Mouse (Mus musculus) intestine, embryonic 14.5 days (tissue): Measurements from ENCODE around the gene Anp32e. TPM values are rescaled to one million over a fixed set of nuclear protein-coding genes. Genes with fewer than 3 reads are reported as not detected.

Experiments used
- ATAC-seq: fragments of 200-750 bp; cut with Nextera tagmentation; replicated peaks from 2 replicates; pipeline ENCODE4 v1.8.0; 2017; ENCODE audit warnings: low read depth, moderate number of reproducible peaks, moderate TSS enrichment, moderate library complexity; ENCODE audit not compliant: low FRiP score, low TSS enrichment
- DNase-seq: peaks from one replicate; pipeline ENCODE4 v3.0.0-alpha.2; 2018; ENCODE audit warnings: low spot score
- H3K27ac ChIP-seq: fragments of 300-500 bp; sonication (generic); 2 replicates; pipeline ENCODE4 v1.5.1; 2014; ENCODE audit warnings: low read depth, mild to moderate bottlenecking, control low read depth
- H3K27me3 ChIP-seq: fragments of 300-500 bp; sonication (generic); replicated peaks from 2 replicates; pipeline ENCODE4 v1.6.1; 2014; ENCODE audit warnings: low read length, control low read depth; ENCODE audit not compliant: control insufficient read depth, insufficient read depth
- H3K36me3 ChIP-seq: fragments of 300-500 bp; sonication (generic); 2 replicates; pipeline ENCODE4 v1.6.1; 2014; ENCODE audit warnings: low read length, control low read depth; ENCODE audit not compliant: control insufficient read depth, insufficient read depth
- H3K4me1 ChIP-seq: fragments of 300-500 bp; sonication (generic); replicated peaks from 2 replicates; pipeline ENCODE4 v1.6.1; 2014; ENCODE audit warnings: low read length, control low read depth, mixed read lengths; ENCODE audit not compliant: control insufficient read depth, insufficient read depth
- H3K4me2 ChIP-seq: fragments of 300-500 bp; sonication (generic); 2 replicates; pipeline ENCODE4 v1.6.1; 2014; ENCODE audit warnings: low read length
- H3K4me3 ChIP-seq: fragments of 300-500 bp; sonication (generic); 2 replicates; pipeline ENCODE4 v1.5.1; 2014; ENCODE audit warnings: low read depth, low read length, control low read depth, mixed read lengths
- H3K9ac ChIP-seq: fragments of 300-500 bp; sonication (generic); 2 replicates; pipeline ENCODE4 v1.6.1; 2014; ENCODE audit warnings: mild to moderate bottlenecking, low read length
- H3K9me3 ChIP-seq: fragments of 300-500 bp; sonication (generic); 2 replicates; pipeline ENCODE4 v1.6.1; 2016; ENCODE audit warnings: low read length, control low read depth; ENCODE audit not compliant: control insufficient read depth
- WGBS: fragments of 180-500 bp; shearing (Covaris S2); extraction: QIAGEN DNeasy Blood & Tissue Kit; methylation state at CpG from one replicate; pipeline ENCODE4 v1.1.7; 2014; 5-methylcytosine and 5-hydroxymethylcytosine counted together
- polyA plus RNA-seq: library from polyadenylated mRNA; unstranded; fragments of >200 nt; fragmentation: Nextera tagmentation; extraction: Ambion mirVana; gene quantifications from 2 replicates; pipeline ENCODE4 v1.2.1, GENCODE M21; 2014

The Anp32e gene
- polyA plus RNA-seq, result 54.3 and 61.2 TPM in 2 replicates

DNA sequence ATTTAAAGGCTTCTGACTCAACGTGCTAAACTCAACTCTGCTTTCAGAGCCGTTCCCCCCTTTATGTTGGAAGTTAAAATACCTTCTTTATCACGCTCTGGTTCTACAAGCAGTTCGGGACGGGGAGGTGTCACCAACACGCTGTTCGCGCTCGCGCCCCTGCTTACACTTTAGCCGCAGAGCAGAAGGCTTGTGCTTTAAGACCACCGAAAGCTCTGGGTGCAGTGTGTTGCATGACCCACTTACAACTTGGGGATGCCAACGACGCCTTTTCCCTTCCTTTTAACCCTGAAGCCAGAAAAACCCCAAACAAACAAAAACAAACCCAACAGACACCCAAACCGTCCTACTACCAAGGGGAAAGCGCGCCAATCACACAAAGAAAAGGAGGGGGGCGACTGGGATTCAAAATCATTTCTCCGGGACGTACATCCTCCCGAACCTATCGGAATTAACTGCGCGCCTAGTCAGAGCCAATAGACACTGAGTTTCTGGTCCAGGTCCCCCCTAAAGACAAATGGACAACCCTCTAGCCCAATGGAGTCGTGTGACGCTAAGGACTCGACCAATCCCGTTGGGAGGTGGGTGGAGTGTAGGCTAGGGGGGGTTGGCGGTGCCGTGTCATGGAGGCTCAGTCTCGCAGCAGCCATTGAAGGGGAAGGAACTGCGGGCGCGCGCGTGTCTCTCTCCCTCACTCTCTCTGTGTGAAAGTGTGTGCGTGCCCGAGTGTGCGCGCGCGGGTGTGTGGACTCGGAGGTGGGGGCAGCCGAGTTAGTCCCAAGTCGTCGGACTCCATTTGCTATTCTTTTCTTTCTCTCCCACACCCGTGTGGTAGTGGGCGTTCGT is at the start of gene Anp32e:
Gene Anp32e (plus strand): TSS at position 589 of the 846 bp plus-strand sequence.
- peak; percentile 100 for ATAC-seq

DNA sequence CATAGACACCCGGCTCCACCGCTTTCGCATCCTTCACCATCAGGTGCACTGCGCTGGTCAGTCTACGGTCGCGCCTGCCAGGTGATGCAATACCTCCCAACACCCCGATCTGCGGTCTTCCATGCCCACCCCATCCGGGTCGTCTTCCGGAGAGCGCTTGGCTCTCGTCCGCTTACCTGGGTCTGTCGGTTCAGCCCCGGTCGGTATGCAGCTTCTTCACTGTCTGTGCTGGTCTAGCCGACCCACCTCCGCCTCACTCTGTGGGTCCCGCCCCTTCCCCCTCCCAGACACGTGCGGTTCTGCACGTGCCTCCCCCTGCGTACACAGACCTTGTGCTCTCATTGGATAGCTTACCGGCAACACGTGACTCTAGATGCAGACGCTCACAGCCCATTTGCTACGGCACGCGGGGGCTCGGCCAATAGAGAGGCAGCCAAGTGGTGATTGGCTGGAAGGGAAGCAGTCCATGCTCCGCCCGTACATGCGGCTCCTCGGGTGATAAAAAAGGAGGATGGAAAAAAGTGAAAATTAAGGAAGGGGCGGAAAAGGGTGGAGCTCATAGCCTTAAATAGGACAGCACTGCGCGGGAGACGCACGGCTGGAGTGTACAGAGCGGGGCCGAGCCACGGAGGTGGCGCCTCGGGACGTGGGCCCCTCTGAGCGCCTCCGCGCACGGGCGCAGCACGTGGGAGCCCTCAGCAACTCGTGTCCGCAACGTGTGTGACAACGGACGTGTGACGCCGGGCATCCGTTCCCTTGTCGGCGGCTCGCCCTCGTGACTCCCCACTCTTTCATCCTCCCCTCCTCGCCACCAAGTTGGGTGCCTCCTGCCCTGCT is 46.8 kb upstream of the Anp32e start, which contains the start of gene Ciart:
Gene Ciart (minus strand): TSS at position 273 of the 837 bp plus-strand sequence.
- Histone ChIP-seq H3K9ac (peak within 1 kb of the TSS; percentile 40), H3K4me3 (peak within 1 kb of the TSS; percentile 49), H3K27ac (peak within 1 kb of the TSS; percentile 38; the same call in 1 of the 2 replicates), H3K27me3 (no peaks in the 10 kb centered on the region), H3K9me3 (no peaks in the 10 kb centered on the region), H3K36me3 (no peaks in the 10 kb centered on the region), H3K4me1 (peaks cover 3% of the 10 kb centered on the region; the same call in 1 of the 2 replicates), H3K4me2 (peak within 1 kb of the TSS; percentile 99)
- under 1% methylated on average over 63 of the region's 66 CpGs for WGBS
- DNase-seq (peak; percentile 95), ATAC-seq (peak; percentile 99)

More for the DNA sequence above, at the start of gene Anp32e:
- Histone ChIP-seq H3K36me3 (peaks cover 5% of the 10 kb centered on the region), H3K9ac (peak within 1 kb of the TSS; percentile 99), H3K9me3 (no peaks in the 10 kb centered on the region), H3K4me3 (peak within 1 kb of the TSS; percentile 95), H3K27ac (peak within 1 kb of the TSS; percentile 94), H3K4me2 (peak within 1 kb of the TSS; percentile 66), H3K27me3 (no peaks in the 10 kb centered on the region), H3K4me1 (0 out of 2 replicates have a peak, but pooled peaks cover 15% of the 10 kb centered on the region)
- DNase-seq, result peak; percentile 98
- under 1% methylated on average over 49 of the region's 49 CpGs for WGBS

DNA sequence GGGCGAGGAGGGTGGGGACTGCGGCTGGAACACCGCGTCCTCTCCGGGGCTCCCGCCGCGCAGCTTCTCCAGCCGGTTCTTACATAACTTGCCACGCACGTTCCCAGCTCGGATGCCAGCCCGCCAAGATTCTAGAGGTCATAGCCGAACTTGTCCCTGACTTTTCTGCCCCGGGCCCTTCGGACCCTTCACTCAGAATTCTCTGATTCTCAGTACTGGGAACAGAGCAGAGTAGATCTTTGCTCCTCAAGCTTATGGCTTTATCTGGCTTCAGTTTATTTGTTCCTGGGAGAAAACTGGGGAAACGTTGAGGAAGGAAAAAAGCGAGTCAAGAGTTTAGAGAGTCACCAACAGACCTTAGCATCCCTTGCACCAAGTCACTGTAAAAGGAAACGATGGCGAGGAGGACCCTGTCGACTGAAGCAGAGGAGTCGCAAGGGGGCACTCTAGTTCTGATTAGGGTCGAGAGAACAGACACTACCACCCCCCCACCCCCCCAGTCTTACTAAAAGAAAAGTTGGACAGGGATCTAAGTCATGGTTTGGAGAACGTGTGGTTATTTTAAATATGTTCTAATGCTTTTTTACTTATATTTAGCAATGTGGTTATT is 46.1 kb upstream of the Anp32e start:
- 0 out of 2 replicates have a peak, but pooled peaks cover 3% of the 10 kb centered on the region for H3K36me3 ChIP-seq
- peak overlapping the region; percentile 40; the same call in 1 of the 2 replicates for H3K9ac ChIP-seq
- no peak for ATAC-seq
- peaks cover 3% of the 10 kb centered on the region; the same call in 1 of the 2 replicates for H3K4me1 ChIP-seq
- no peaks in the 10 kb centered on the region for H3K27me3 ChIP-seq
- H3K4me3 ChIP-seq, result peak overlapping the region; percentile 49
- peak overlapping the region; percentile 38; the same call in 1 of the 2 replicates for H3K27ac ChIP-seq
- WGBS, result 2% methylated on average over 24 of the region's 24 CpGs
- peak; percentile 78 for DNase-seq
- H3K4me2 ChIP-seq, result peak overlapping the region; percentile 99
- no peaks in the 10 kb centered on the region for H3K9me3 ChIP-seq

DNA sequence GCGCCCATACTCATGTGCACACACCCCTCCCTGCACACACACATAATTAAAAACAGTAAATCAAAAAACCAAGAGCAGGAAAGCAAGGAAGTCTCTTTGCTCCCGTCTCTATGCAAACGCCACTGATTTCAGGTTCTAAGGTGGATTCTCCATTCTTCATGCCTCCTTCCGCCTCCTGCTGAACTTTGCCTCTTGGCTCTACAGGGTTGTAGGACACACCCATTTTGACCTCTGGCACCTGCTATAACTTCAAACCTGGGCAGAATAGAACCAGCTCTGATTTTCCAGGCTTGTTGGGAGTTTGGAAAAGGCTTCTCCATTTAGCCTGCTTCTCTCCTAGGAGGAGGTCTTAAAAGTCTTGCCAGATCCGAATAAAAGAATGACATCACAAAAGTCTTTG is 44.6 kb upstream of the Anp32e start:
- no peak overlapping the region for H3K4me3 ChIP-seq
- H3K9me3 ChIP-seq, result no peaks in the 10 kb centered on the region
- H3K36me3 ChIP-seq, result 0 out of 2 replicates have a peak, but pooled peaks cover 6% of the 10 kb centered on the region
- no peak overlapping the region for H3K4me2 ChIP-seq
- no peak overlapping the region for H3K9ac ChIP-seq
- no peak overlapping the region for H3K27ac ChIP-seq
- DNase-seq (no peak), ATAC-seq (no peak)
- WGBS, result 73% methylated on average over 5 of the region's 5 CpGs
- H3K4me1 ChIP-seq, result peaks cover 3% of the 10 kb centered on the region; the same call in 1 of the 2 replicates
- no peaks in the 10 kb centered on the region for H3K27me3 ChIP-seq

DNA sequence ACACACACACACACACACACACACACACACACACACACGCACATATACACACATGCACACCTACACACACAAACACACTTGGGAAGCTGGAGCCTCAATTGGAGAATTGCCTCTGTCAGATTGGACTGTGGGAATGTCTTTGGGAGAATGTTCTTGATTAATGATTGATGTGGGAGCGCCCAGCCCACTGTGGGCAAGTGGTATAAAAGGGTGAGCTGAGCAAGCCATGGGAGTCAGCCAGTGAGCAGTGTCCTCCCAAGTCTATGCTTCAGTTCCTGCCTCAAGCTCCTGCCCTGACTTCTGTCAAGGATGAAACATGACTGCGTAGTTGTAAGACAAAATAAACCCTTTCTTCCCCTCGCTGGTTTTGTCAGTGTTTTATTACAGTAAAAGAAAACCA is 41.5 kb upstream of the Anp32e start:
- Histone ChIP-seq H3K4me1 (peaks cover 18% of the 10 kb centered on the region), H3K36me3 (0 out of 2 replicates have a peak, but pooled peaks cover 6% of the 10 kb centered on the region), H3K27me3 (no peaks in the 10 kb centered on the region), H3K9ac (no peak overlapping the region), H3K4me3 (no peak overlapping the region), H3K9me3 (no peaks in the 10 kb centered on the region), H3K4me2 (no peak overlapping the region), H3K27ac (no peak overlapping the region)
- ATAC-seq (no peak), DNase-seq (no peak)
- WGBS, result 79% methylated on average over 4 of the region's 4 CpGs

DNA sequence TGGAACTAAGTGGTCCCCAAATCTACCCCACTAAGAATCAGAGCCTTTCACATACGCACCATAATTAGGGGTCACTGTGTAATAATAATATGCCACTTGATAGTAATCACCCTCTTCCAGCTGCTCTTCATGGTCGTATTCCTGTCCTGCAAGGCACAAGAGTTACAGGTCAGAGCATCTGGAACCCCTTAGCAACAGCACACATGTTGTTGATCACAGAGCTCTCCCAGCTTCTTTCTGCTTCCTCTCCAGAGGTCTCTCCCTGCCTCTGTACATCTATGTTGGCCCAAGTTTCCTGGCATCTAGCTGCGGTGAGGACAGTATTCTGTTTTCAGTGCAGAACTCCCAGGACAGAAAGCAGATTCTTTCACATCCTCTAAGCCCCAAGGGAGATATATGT is 39.4 kb upstream of the Anp32e start:
- peaks cover 21% of the 10 kb centered on the region for H3K4me1 ChIP-seq
- H3K27me3 ChIP-seq, result no peaks in the 10 kb centered on the region
- H3K27ac ChIP-seq, result no peak overlapping the region
- H3K9me3 ChIP-seq, result no peaks in the 10 kb centered on the region
- 0 out of 2 replicates have a peak, but pooled peaks cover 6% of the 10 kb centered on the region for H3K36me3 ChIP-seq
- DNase-seq, result no peak
- H3K4me2 ChIP-seq, result no peak overlapping the region
- H3K9ac ChIP-seq, result no peak overlapping the region
- H3K4me3 ChIP-seq, result no peak overlapping the region
- 76% methylated on average over 3 of the region's 3 CpGs for WGBS
- no peak for ATAC-seq

DNA sequence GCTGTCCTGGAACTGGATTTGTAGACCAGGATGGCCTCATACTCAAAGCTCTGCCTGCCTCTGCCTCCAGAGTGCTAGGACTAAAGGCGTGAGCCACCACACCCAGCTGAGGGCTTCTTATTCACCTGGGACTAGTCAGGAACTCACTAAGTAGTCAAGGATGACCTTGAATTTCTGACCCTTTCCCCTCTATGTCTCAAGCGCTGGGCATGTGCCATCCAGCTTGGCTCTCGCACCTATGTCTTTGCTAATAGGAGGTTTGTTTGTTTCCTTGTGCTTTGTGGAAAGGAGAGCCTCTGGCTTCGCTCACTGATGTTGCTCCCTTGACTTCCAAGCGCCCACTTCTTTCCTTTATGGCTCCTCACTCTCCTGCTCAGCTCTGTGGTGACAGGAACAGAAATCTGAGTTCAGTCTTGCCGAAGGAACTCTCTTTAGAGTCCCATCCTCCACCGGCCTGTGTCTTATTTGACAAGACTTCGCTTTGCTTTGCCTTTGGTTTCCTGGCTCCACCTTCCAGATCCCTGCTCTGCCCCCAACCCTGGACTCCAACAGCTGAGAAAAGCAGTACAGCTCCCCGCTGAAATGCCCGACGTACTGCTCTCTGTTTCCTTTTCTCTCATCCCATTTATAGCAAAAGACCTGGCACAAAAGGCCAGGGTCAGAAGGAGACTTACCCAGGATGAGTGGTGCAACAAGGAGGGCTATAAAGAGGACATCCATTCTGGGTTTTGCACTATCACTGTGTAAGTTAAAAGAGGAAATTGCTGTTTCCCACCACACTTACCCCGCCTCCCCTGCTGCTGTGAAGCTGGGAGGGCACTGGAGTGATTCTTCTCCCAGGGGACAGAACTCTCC is 37.6 kb upstream of the Anp32e start, which contains the start of gene BC028528:
Gene BC028528 (minus strand): TSS at position 795 of the 855 bp plus-strand sequence.
- ATAC-seq, result no peak
- Histone ChIP-seq H3K4me2 (peak within 1 kb of the TSS; percentile 54), H3K4me1 (peaks cover 26% of the 10 kb centered on the region), H3K9ac (peak within 1 kb of the TSS; percentile 37), H3K36me3 (0 out of 2 replicates have a peak, but pooled peaks cover 6% of the 10 kb centered on the region), H3K4me3 (peak within 1 kb of the TSS; percentile 35), H3K27me3 (no peaks in the 10 kb centered on the region), H3K9me3 (no peaks in the 10 kb centered on the region), H3K27ac (peak within 1 kb of the TSS; percentile 78)
- DNase-seq, result peak; percentile 59
- 21% methylated on average over 12 of the region's 12 CpGs for WGBS
